Mouse (Mus musculus) thymus, adult 2 months (tissue): ENCODE results near the gene Ciapin1. TPM values are rescaled to one million over a fixed set of nuclear protein-coding genes. Genes with fewer than 3 reads are reported as not detected.
A peak's percentile ranks its signal among the peaks of the same experiment; 100 is the strongest.

Experiments used
- DNase-seq: peaks from one replicate; pipeline ENCODE4 v3.0.0; 2021
- H3K27ac ChIP-seq: fragments of 200-500 bp; 2 replicates; pipeline ENCODE4 v1.5.1; 2012; ENCODE audit warnings: low read length, control low read depth; ENCODE audit not compliant: control insufficient read depth, insufficient read depth
- H3K27me3 ChIP-seq: fragments of 200-500 bp; 2 replicates; pipeline ENCODE4 v1.6.1; 2012; ENCODE audit warnings: mild to moderate bottlenecking, low read length, moderate library complexity, mixed read lengths; ENCODE audit not compliant: control insufficient read depth, insufficient read depth
- H3K36me3 ChIP-seq: fragments of 200-500 bp; 2 replicates; pipeline ENCODE4 v1.6.1; 2012; ENCODE audit warnings: mild to moderate bottlenecking, low read length, moderate library complexity; ENCODE audit not compliant: control insufficient read depth, insufficient read depth
- H3K4me1 ChIP-seq: fragments of 200-500 bp; replicated peaks from 2 replicates; pipeline ENCODE4 v1.6.1; 2012; ENCODE audit warnings: low read length; ENCODE audit not compliant: control insufficient read depth, insufficient read depth
- H3K4me3 ChIP-seq: fragments of 200-500 bp; 2 replicates; pipeline ENCODE4 v1.5.1; 2012; ENCODE audit warnings: mild to moderate bottlenecking, low read length, control low read depth, moderate library complexity; ENCODE audit not compliant: control insufficient read depth, insufficient read depth
- CTCF ChIP-seq: fragments of 200-500 bp; IDR thresholded peaks from 2 replicates; pipeline ENCODE4 v1.5.1; 2012; ENCODE audit warnings: mild to moderate bottlenecking, control low read depth, low read length, moderate library complexity, borderline replicate concordance; ENCODE audit not compliant: control insufficient read depth, poor library complexity, insufficient read depth; ENCODE audit errors: extremely low read depth
- POLR2A ChIP-seq: fragments of 200-500 bp; IDR thresholded peaks from 2 replicates; pipeline ENCODE4 v1.6.1; 2012; ENCODE audit warnings: mild to moderate bottlenecking, low read length, control low read depth, moderate library complexity; ENCODE audit not compliant: control insufficient read depth, poor library complexity, insufficient read depth; ENCODE audit errors: extremely low read depth
- WGBS: fragments of 180-500 bp; shearing (Covaris S2); methylation state at CpG from one replicate; pipeline ENCODE4 v1.1.7; 2018; 5-methylcytosine and 5-hydroxymethylcytosine counted together
- polyA plus RNA-seq: library from polyadenylated mRNA; depleted of rRNA; stranded (reverse); fragments of >200 nt; gene quantifications from 2 replicates; pipeline ENCODE4 v1.2.3, GENCODE M21; 2012

The Ciapin1 gene
- polyA plus RNA-seq, 1 experiment, result 53.5 TPM

DNA sequence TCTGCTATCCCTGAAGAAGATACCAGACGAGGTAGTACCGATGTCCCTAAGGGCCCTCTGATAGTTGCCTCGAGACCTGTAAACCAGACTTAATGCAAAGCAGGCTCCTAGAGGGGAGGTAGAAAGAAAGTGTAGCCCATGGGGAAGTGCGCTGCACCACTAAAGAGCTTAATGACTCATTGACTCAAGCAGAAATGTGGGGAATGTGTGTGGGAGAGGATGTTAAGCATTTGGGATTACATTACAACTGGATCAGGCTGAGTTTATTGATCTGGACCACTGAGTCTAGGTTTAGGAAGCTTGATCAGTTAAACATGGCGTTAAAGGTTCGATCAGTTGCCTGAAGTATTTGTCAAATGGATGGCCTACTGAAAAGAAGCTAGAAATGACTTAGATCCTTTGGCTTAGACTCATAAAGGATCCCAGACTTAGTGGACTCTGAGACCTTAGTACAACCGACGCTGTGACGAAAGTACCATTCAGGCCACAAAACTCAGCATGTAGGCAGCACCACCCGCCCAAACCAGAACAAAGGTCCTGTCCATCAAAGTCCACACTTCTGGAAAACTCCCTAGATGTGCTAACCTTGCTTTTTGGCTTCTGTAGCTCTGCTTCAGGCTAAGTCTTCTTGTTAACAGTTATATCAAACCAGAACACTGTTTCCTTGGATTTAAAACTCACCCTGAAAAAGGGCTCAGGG, 48.8 kb downstream of the Ciapin1 start:
- WGBS, result 93% methylated on average over 10 of the region's 10 CpGs
- TF ChIP-seq CTCF, result no peak
- TF ChIP-seq POLR2A, result no peak
- Histone ChIP-seq H3K36me3 (no peaks in the 10 kb centered on the region), H3K27me3 (no peaks in the 10 kb centered on the region), H3K4me3 (no peak overlapping the region), H3K4me1 (no peaks in the 10 kb centered on the region), H3K27ac (no peak overlapping the region)
- no peak for DNase-seq

GRCm38 (mm10) chr8:94787524-94788501, 50.3 kb downstream of the Ciapin1 start:
- no peaks in the 10 kb centered on the region for H3K27me3 ChIP-seq
- no peak overlapping the region for H3K4me3 ChIP-seq
- H3K27ac ChIP-seq, result no peak overlapping the region
- WGBS, result 89% methylated on average over 15 of the region's 15 CpGs
- no peak for DNase-seq
- no peaks in the 10 kb centered on the region for H3K36me3 ChIP-seq
- no peaks in the 10 kb centered on the region for H3K4me1 ChIP-seq
- TF ChIP-seq CTCF (no peak), POLR2A (no peak)

DNA sequence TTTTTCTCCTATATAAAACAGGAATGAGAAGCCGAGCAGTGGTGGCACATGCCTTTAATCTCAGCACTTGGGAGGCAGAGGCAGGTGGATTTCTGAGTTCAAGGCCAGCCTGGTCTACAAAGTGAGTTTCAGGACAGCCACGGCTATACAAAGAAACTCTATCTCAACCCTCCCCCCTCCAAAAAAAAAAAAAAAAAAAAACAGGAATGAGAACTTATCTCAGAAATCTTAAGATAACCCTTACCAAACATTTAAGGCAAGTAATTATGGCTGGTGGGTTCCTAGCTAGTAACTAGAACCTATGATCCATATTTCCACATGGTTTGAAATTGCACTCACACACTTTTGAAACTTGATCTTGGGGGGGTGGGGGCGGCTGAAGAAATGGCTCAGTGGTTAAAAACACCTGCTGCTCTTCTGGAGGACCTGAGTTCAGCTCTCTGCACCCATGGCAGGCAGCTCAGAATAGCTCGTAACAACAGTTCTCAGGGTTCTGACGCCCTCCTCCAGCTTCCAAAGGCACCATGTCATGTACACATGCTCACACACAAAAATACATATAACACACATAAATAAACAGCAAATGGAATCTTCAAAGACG, 52.1 kb downstream of the Ciapin1 start:
- H3K27ac ChIP-seq, result no peak overlapping the region
- no peak overlapping the region for H3K4me3 ChIP-seq
- no peaks in the 10 kb centered on the region; the same call in 1 of the 2 replicates for H3K4me1 ChIP-seq
- no peak for DNase-seq
- no peak for TF ChIP-seq CTCF
- TF ChIP-seq POLR2A, result no peak
- WGBS, result 71% methylated on average over 6 of the region's 6 CpGs
- H3K36me3 ChIP-seq, result no peaks in the 10 kb centered on the region
- no peaks in the 10 kb centered on the region for H3K27me3 ChIP-seq

- peak; percentile 43 for DNase-seq
Measured at GRCm38 (mm10) chr8:94785247-94785985, 52.7 kb downstream of the Ciapin1 start.

GRCm38 (mm10) chr8:94783890-94784289, 54.3 kb downstream of the Ciapin1 start:
- 20% methylated on average over 4 of the region's 4 CpGs for WGBS
- H3K4me3 ChIP-seq, result no peak overlapping the region
- DNase-seq, result no peak
- H3K27ac ChIP-seq, result no peak overlapping the region
- TF ChIP-seq POLR2A, result no peak
- TF ChIP-seq CTCF, result no peak
- no peaks in the 10 kb centered on the region for H3K27me3 ChIP-seq
- peaks cover 4% of the 10 kb centered on the region; the same call in 1 of the 2 replicates for H3K4me1 ChIP-seq
- no peaks in the 10 kb centered on the region for H3K36me3 ChIP-seq

More at GRCm38 (mm10) chr8:94785247-94785985, 52.7 kb downstream of the Ciapin1 start:
- H3K36me3 ChIP-seq, result no peaks in the 10 kb centered on the region
- H3K4me3 ChIP-seq, result no peak overlapping the region
- H3K27me3 ChIP-seq, result no peaks in the 10 kb centered on the region
- no peak overlapping the region for H3K27ac ChIP-seq
- TF ChIP-seq CTCF, result no peak
- TF ChIP-seq POLR2A, result no peak
- WGBS, result 63% methylated on average over 12 of the region's 12 CpGs
- no peaks in the 10 kb centered on the region; the same call in 1 of the 2 replicates for H3K4me1 ChIP-seq
